Mouse (Mus musculus): Measurements from ENCODE around the gene Plekho2.

The Plekho2 gene

DNA sequence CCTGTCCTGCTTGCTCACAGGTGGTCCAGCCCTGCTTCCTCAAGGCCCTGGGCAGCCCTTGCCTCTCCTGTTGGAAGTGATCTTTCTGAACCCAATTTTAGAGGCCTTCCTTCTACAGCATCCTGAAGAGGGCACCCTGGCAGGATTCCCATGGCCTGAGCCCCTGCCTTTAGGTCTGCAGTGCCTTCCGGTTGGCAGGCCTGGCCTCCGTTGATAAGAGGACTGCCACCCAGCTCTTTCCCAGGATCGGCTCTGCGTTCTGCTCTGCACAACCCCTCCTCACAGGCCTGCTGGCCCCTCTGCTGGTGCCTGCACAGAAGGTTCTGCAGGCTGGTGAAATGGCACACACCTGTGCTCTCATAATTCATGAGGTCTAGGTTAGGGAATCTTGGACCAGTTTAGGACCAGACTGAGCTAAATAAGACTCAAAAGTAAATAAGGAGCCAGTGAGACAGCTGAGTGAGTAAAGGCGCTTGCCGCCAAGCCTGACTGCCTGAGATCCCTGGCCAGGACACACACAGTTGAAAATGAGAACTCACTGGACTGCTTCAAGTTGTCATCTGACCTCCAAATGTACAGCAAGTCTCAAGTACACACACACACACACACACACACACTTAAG, 51.3 kb downstream of the Plekho2 start:
- DNase-seq = no peak

GRCm38 (mm10) chr9:65525445-65526195, 54.2 kb downstream of the Plekho2 start:
- DNase-seq = no peak

GRCm38 (mm10) chr9:65523611-65524364, 56.1 kb downstream of the Plekho2 start:
- peak; percentile 87 to 90 for DNase-seq

GRCm38 (mm10) chr9:65520505-65520876, 59.3 kb downstream of the Plekho2 start:
- no peak for DNase-seq

GRCm38 (mm10) chr9:65519807-65520504, 59.9 kb downstream of the Plekho2 start, which contains the start of gene Ankdd1a:
Gene Ankdd1a (minus strand): TSS chr9:65520193.
- peak; percentile 46 to 60 for DNase-seq

DNA sequence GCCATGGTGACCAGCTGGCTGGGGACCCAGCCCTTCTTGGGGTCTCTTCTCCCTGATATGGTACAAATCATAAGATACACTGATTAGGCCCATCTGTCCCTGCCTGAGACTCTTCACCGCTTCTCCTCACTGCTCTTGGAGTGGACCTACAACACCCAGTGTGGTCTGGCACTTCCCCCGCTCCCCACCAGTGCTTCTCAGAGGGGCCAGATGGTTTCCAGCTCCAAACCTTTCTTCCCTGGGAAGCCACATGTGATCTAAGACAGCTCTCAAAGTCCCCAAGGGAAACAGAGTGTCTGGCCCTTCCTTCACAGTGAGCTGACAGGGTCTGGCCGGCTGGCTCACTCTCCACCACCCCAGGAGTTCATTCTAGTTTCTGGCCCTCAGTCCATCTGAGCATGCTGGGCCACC, 65.0 kb downstream of the Plekho2 start:
- no peak for DNase-seq

GRCm38 (mm10) chr9:65514431-65514830, 65.4 kb downstream of the Plekho2 start:
- no peak for DNase-seq

- no peak for DNase-seq
Observed at GRCm38 (mm10) chr9:65512520-65512919, 67.3 kb downstream of the Plekho2 start.

- DNase-seq = no peak
Observed at GRCm38 (mm10) chr9:65508449-65508848, 71.4 kb downstream of the Plekho2 start.

DNA sequence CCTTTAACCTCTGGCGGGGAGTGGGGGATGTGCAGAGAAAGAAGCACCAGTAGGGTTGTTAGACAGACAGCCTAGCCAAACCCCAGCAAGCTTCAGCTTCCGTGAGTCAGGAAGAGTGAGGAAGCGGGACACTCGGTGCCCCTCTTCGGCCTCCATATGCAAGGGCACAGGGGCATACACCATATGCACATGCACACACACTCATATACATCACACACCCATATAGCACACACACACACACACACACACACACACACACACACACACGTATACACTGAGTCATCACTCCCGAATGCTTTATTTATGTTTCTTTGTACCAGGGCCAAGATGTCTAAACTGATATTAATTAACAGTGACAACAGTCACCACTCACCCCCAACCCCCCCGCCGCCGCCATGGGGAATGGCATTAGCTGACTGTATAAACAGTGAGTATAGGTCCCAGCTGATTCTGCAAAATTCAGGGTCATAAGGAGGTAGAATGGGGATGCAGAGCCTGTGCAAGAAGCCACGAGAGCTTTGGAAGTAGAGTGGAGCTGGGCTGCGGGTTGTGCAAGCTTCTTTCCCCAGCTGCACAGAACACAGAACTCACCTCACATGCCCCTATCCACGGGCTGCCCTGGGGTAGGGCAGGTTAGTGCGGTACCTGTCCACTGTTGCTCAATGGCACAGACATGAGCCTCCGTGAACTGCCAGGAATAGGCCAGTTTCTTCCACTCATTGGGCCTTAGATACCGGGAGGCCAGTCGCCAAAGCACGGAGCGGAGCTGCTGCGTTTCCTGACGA, 76.9 kb downstream of the Plekho2 start:
- no peak for DNase-seq

Data from kidney, postnatal 4 days (tissue).